Mouse (Mus musculus): ENCODE results near the gene Slc25a34.

- no peak for TF ChIP-seq GATA1 (IDR thresholded peaks at IDR 0.05; ENCODE audit: low read length)
- no peak for TF ChIP-seq TAL1 (IDR thresholded peaks at IDR 0.05; ENCODE audit: low read length)
These were observed 39.7 kb upstream of the Slc25a34 start for GRCm38 (mm10) chr4:141663122-141663931.
